Mouse (Mus musculus): ENCODE results near the gene Ccdc162.

Gene Ccdc162

GRCm38 (mm10) chr10:41578541-41578940 is 137.9 kb downstream of the Ccdc162 start:
- no peak for TF ChIP-seq GATA4 (IDR thresholded peaks at IDR 0.05; ENCODE audit: insufficient replicate concordance, low read length)

GRCm38 (mm10) chr10:41576328-41576833 is 140.1 kb downstream of the Ccdc162 start:
- TF ChIP-seq GATA4 (IDR thresholded peaks at IDR 0.05; ENCODE audit: insufficient replicate concordance, low read length): no peak

- no peak for TF ChIP-seq GATA4 (IDR thresholded peaks at IDR 0.05; ENCODE audit: insufficient replicate concordance, low read length)
These were observed 140.7 kb downstream of the Ccdc162 start for GRCm38 (mm10) chr10:41575451-41576327.

GRCm38 (mm10) chr10:41573190-41573589 is 143.2 kb downstream of the Ccdc162 start:
- TF ChIP-seq GATA4 (IDR thresholded peaks at IDR 0.05; ENCODE audit: insufficient replicate concordance, low read length): no peak

- no peak for TF ChIP-seq GATA4 (IDR thresholded peaks at IDR 0.05; ENCODE audit: insufficient replicate concordance, low read length)
These were observed 144.2 kb downstream of the Ccdc162 start for GRCm38 (mm10) chr10:41572274-41572673.

GRCm38 (mm10) chr10:41571065-41571464 is 145.4 kb downstream of the Ccdc162 start:
- no peak for TF ChIP-seq GATA4 (IDR thresholded peaks at IDR 0.05; ENCODE audit: insufficient replicate concordance, low read length)

- TF ChIP-seq GATA4 (IDR thresholded peaks at IDR 0.05; ENCODE audit: insufficient replicate concordance, low read length): no peak
These were observed 148.1 kb downstream of the Ccdc162 start for GRCm38 (mm10) chr10:41568306-41568705.

- no peak for TF ChIP-seq GATA4 (IDR thresholded peaks at IDR 0.05; ENCODE audit: insufficient replicate concordance, low read length)
These were observed 151.3 kb downstream of the Ccdc162 start for GRCm38 (mm10) chr10:41565141-41565540.

- TF ChIP-seq GATA4 (IDR thresholded peaks at IDR 0.05; ENCODE audit: insufficient replicate concordance, low read length): no peak
These were observed 154.6 kb downstream of the Ccdc162 start for GRCm38 (mm10) chr10:41561701-41562395.

- no peak for TF ChIP-seq GATA4 (IDR thresholded peaks at IDR 0.05; ENCODE audit: insufficient replicate concordance, low read length)
These were observed 158.0 kb downstream of the Ccdc162 start for GRCm38 (mm10) chr10:41558401-41558800.

GRCm38 (mm10) chr10:41555081-41555480 is 161.4 kb downstream of the Ccdc162 start:
- TF ChIP-seq GATA4 (IDR thresholded peaks at IDR 0.05; ENCODE audit: insufficient replicate concordance, low read length): no peak

GRCm38 (mm10) chr10:41553711-41554110 is 162.7 kb downstream of the Ccdc162 start:
- TF ChIP-seq GATA4 (IDR thresholded peaks at IDR 0.05; ENCODE audit: insufficient replicate concordance, low read length): no peak

GRCm38 (mm10) chr10:41552847-41553589 is 163.4 kb downstream of the Ccdc162 start:
- TF ChIP-seq GATA4 (IDR thresholded peaks at IDR 0.05; ENCODE audit: insufficient replicate concordance, low read length): no peak

- no peak for TF ChIP-seq GATA4 (IDR thresholded peaks at IDR 0.05; ENCODE audit: insufficient replicate concordance, low read length)
These were observed 164.1 kb downstream of the Ccdc162 start for GRCm38 (mm10) chr10:41552319-41552718.

- no peak for TF ChIP-seq GATA4 (IDR thresholded peaks at IDR 0.05; ENCODE audit: insufficient replicate concordance, low read length)
These were observed 165.7 kb downstream of the Ccdc162 start for GRCm38 (mm10) chr10:41550711-41551110.
